Mouse (Mus musculus) bone marrow, adult 2 months (tissue): ENCODE measurements around the gene Gtf3a.

Source experiments
- CTCF ChIP-seq: fragments of 200-500 bp; IDR thresholded peaks from 2 replicates; pipeline ENCODE4 v1.5.1; 2011; ENCODE audit warnings: low read length, control low read depth; ENCODE audit not compliant: control insufficient read depth, insufficient read depth
- POLR2A ChIP-seq: fragments of 200-500 bp; IDR thresholded peaks from 2 replicates; pipeline ENCODE4 v1.6.1; 2011; ENCODE audit warnings: low read depth, mild to moderate bottlenecking, control low read depth, low read length, borderline replicate concordance; ENCODE audit not compliant: control insufficient read depth

DNA sequence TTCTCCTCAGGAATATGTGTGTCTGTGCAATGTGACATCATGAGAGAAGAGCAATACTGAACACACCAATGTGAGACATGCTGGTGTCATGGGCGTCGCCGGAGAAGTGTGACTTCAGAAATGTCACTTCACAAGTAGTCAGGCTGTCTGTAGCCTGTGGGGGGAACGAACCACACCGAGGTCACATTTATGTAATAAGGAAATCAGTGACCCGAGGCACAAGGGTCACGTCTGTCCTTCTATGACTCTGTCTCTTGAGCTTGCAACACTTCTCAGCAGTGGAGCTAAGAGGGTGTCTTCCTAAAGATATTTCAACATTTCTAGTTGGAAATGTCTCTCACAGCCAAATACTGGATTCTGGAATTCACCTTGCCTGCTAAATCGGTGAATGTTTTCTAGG is 27.2 kb upstream of the Gtf3a start:
- TF ChIP-seq POLR2A (no peak), CTCF (no peak)
